Mouse (Mus musculus): ENCODE measurements around the gene Zfp423.

Gene Zfp423

DNA sequence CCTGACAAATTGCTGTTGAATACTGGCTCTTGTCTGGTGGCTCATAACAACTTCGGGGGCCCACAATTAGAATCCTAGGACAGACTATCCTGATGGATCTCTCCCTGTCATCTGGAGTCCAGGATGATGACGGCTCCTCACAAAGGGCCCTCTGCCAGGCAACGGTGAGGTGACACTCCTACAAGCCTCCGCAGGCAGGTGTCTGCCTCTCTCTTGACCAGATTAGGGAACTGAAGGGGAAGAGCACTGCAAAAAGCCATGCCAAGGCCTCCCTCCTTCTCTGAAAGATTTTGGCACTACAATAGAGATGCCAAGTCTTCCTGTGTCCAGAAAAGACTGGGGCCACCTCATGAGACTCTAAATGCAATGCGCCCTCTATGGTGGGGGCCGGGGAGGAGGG, 7.1 kb downstream of the Zfp423 start:
- no peak for DNase-seq (ENCODE audit: low spot score in 2 of 2)

DNA sequence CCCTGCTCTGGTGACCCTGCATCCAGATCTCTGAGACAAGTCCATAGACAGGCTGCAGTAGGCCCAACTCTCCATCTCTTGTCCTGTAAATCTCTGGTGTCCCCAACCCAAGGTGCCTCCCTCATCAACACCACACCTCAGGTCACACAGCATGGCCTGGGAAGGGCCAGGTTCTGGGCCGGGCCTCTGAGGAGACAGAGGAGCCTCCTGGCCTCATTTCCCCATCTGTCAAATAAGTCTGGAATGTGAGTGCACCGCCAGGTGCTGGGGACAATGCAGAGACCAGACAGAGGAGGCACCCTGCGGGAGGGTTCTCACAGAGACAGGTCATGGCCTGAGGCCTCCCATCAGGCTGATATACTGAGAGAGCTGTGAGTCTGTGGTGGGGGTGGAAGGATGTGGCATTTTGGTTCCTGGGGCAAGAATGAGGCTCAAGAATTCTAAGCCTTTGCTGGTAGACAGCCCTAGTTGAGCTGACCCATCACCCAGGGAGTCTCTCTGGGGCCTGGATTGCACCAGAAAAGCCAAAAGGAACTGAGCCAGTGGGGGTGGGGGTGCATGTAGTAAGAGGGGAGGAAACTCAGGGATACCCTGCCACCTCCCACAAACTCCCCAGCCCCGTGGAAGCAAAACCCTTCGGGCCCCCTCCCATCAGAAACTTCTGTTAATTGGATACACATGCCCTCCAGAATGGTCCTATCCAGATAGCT, 15.0 kb downstream of the Zfp423 start:
- no peak for DNase-seq (ENCODE audit: low spot score in 2 of 2)

DNA sequence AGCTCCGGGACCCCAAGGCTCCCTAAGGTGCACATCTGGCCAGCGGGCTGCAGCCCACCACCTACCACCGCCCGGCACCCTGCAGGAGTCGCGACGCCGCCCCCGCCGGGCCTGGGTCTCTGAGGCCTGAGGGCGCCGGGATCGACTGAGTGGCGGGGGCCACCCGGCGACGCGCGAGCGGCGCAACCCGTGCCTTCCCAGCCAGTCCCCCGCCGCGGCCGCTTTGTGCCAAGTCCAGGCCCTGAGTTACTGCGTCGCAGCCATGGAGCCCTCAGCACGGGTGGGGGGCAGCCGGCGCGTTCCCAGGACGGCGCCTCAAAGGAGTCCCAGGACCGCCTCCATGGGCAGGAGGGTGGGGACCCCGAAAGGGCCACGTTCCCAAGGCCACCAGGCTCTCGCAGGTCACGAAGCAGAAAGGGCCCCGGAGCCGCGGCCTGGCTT, 15.7 kb downstream of the Zfp423 start:
- DNase-seq (ENCODE audit: low spot score in 2 of 2) = no peak

DNA sequence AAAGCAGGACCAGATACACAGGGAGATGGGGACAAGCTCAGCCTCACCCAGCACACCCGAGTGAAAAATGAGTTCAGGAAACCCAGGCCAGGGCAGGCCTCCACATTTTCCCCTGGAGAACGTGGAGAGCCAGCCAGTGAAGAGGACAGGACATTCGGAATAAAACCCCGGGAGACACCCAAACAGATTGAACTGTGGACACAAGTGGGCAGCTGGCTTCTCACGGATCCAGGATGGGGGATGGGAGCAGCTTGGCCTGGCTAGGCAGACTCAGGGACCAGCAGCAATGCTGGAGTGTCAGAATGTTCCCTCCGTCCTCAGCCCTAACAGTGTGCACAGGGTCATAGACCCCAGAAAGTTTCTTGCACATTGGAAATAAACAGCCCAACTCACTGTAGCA, 18.7 kb downstream of the Zfp423 start:
- no peak for DNase-seq (ENCODE audit: low spot score in 2 of 2)

DNA sequence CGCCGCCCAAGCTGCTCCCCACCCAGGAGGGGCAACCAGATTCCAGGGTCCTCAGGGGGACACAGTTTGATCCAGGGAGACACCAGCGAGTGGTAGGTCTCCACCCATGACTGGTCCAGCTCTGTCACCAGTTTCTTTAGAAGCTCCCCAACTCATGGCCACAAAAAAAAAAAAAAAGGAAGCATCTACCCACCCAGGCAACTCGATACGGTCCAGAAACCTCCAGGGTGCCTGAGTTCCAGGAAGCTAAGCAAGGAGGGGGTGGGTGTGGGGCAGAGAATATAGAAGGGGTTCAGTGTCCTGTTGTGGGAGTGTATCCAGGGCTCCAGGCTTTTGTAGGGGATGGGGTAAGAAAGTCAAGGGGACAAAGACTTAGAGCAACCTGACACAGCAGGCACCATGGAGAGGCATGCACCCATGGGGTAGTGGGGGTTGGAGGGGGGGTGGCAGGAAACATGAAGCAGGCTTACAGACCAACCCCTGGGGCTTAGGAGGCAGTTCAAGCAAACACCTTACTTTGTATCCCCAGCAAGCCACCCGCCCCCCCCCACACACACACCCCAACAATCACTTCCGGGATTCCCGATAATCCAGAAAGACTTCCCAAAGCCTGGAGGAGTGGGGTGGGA, 20.0 kb downstream of the Zfp423 start:
- DNase-seq (ENCODE audit: low spot score in 2 of 2) = no peak

DNA sequence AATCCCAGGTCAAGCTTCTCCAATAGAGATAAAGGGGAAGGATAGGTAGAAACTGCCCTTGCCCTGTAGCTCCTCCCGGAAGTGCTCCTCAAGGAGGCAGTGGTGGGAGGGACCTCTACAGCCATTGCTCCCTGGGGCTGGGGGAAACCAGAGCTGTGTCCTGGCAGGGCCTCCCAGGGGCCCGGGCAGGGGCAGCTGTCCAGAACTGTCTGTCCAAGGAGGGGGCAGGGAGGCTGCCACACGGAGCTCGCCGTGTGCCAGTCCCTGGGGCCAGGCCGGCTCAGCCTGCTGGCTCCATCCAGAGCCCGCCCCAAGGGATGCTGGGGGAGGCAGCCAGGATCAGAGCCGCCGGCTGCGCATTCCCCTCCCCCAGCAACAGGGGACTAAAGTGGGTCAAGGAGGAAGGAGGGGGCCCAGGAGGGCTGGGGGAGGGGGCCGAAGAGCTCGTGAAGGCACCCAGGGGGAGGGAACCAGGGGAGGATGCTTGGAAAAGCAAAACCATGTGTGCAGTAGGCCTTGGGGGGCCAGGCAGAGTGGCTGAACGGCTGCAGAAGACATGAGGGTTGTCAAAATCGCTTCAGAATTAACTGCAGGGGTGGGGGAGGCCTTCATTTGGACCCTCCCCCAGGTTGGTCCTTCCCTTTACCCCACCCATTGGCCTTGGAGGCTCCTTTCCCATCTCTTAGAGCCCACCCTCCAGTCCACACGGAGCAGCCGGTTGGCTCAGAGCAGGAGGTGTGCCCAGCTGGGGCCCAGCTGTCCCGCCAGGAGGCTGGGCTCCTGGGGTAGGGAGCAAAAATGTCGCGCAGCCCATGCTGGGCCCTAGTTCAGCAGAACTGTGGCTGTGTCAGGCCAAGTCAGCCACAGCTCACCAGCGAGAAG, 20.8 kb downstream of the Zfp423 start:
- no peak for DNase-seq (ENCODE audit: low spot score in 2 of 2)

DNA sequence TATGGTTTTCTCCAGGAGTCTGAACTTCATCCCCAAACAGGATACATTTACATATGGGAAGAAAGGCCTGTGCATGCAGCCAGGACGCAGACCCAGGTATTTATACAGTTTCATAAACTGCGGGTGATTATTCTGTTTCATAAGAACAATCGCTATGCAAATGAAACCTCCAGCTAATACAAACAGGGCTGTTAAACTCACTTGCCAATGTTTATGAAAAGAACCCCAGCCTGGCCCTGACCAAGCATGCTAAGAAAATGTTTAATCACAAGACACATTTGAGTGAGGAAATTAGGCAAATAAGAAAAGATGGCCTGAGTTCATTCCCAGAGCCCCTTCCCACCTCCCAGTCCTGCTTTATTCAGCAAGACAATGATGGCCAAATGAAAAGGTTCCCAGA, 22.2 kb downstream of the Zfp423 start:
- DNase-seq (ENCODE audit: low spot score in 2 of 2) = no peak

DNA sequence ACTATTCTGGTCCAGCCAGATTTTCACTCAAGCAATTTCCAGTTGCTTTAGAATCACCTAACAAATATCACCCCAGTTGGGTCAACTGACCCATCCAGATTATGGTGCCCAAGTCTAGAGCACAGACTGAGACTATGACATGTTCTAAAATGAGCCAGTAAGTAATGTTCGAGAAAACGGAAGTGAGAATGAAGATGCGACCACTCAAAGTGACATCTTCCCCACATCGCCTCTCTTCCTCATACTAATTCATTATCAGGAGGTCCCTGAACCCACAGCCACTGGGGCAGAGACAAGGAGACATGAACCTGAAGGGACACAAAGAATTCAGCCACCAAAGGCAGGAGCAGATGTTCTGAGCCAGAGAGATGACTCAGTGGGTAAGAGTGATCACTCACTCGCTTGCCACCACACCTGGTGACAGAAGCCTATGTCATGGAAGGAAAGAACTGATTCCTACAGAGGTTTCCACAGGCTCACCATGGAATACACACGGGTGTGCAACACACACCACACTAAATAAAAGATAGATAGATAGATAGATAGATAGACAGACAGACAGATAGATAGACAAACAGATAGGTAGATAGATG, 24.2 kb downstream of the Zfp423 start:
- DNase-seq (ENCODE audit: low spot score in 2 of 2) = no peak

DNA sequence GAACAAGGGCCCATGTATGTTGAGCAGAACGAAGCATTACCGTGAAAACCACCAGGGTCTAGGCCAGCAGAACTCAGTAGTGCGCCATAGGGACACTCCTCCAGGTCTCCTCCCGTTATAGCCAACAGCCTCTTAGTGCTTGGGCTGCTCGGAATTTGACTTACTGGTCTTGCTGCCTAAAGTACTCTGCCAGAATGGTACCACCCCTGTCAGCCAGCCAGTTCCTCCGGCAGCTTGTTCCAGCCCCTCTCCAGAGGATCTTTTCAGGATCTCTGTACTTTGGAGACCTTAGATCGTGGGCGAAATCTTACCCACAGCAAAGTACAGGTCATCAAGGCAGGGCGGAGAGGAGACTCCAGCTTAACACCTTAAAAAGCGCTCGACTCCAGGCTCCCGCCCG, 25.2 kb downstream of the Zfp423 start:
- no peak for DNase-seq (ENCODE audit: low spot score in 2 of 2)

DNA sequence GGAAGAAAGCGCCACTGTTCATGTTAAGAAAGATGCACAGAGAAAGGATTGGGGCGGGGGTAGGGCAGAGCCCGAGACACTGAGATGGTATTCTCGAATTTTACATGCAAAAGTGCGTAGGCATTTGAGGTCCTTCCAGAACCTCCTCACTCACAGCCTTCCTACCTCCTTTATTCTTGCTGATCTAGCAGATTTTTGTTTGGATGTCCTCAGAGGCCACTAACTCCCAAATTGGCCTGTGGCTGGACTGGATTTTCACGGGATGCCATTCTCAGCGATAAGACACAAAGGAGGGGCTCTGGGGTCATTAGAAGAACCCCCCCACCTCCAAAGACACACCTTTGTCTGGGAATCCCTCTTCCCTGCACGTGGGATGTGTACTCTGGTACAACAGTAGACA, 25.6 kb downstream of the Zfp423 start:
- DNase-seq (ENCODE audit: low spot score in 2 of 2) = no peak

DNA sequence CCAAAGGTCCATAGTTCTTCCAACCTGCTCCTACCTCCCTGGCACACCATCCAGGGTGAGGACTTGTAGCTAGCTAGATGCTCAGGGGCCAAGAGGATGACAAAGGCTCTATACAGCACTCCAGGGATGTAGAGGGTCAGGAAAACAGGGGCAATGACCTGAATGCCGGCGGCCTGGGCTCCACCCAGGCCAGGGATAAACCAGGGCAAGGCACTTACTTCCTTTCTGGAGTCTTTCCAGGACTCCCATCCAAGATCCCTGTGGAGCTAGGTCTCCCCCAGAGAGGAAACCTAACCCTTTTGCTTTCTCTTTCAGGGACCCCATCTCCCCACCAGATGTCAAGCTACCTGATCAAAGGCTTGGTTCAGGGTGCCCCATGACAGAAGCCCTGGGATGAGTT, 30.5 kb downstream of the Zfp423 start:
- no peak for DNase-seq (ENCODE audit: low spot score in 2 of 2)

DNA sequence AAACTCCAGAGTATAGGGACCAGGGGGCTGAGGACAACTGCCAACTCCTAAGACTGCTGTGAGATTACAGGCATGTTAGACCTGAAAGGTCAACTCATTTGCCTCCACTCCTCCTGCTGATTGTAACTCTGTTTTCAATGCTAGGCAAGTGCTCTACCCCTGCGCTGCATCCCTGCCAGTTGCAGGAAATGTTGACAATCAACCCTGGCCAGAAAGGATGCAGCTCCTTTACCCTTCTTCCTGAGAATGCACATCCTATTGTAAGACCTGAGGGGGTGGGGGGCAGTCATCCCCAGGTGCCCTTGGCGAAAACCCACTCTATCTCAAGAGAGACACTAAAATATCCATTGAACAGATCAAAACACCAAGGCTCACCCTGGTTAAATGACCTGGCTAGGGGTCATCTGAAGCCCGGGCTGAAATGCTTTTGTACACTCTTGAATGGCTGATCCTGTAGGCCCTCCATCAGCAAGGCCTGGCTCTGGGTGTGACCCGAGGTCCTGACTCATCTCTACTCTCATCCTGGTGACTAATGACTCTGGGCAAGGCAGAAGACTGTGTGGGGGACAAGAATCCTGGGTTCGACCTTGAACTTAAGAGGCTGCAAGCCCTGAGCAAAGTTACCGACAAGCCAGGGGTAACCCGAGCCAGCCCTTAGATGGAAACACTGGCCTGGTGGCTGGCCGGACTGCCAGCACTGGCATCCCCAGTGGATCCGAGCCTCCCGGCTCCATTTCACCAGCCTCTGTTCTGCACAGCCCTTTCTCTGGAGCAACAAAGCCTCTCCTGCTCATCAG, 32.2 kb downstream of the Zfp423 start:
- DNase-seq (ENCODE audit: low spot score in 2 of 2) = no peak

DNA sequence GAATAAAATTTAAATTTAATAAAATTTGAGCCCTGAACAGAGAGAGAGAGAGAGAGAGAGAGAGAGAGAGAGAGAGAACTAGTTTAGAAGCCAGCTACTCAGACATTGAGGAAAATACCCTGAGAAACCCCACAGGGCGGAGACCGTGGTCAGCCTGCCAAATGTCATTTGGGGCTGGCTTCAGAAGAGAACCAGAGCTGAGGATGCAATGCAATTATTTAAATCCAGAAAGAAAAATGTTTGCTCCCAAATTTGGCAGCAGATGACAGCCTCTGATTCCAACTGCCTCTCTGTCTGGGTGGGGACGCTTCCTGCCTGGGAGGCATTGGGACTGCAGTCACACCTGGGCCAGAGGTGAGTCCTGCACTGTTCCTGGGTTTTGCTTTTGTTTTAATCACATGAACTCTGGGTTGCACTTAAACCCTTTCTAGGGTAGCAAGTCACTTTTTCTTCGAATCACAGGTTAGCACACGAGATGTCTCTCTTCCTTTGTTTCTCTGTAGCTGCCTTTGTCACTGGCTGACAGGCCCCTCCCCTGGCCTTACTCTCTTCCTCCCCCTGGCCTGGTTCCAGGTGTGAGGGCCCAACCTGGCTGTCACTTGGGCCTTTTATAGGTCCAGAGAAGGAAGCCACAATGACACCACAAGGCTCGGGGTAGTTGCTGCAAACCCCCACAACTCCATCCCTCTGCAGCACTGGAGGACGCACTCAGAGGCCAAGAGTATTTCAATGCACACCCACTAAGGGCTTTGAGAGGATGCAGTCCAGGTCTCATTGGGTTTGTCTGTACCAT, 33.1 kb downstream of the Zfp423 start:
- no peak for DNase-seq (ENCODE audit: low spot score in 2 of 2)

DNA sequence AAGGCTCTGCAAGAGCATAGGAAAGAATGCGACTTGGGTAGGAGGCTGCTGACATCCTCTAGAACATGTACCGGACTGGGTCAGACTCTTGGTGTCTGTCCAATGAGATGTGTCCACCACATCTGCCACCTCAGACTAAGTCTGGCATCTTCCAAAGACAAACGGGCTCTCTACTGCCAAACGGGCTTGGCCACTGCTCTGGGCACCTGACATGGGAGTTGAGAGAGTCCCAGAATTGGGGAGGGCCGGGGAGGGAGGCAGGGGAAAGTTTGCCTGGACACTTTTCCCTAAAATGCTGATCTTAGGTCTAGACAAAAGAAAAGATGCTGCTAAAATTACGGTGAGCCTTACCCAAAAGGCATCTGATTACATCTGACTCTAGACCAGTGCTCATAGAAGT, 36.5 kb downstream of the Zfp423 start:
- DNase-seq (ENCODE audit: low spot score in 2 of 2) = no peak

DNA sequence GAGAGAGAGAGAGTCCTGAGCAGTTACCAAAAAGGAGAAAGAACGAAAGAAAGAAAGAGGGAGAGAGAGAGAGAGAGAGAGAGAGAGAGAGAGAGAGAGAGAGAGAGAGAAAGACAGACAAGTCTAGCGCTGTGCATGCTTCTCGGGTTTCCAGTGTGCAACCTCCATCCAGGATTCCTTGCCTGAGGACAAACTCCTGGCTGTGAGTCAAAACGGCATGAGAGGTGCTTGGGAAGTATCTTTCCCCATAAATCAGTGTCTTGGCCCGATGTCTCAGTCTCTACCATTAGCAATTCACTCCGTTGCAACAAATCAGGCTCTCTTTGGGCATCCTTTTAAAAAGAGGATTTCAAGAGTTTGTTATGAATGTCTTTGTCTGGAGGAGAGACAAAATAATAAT, 36.9 kb downstream of the Zfp423 start:
- no peak for DNase-seq (ENCODE audit: low spot score in 2 of 2)

DNA sequence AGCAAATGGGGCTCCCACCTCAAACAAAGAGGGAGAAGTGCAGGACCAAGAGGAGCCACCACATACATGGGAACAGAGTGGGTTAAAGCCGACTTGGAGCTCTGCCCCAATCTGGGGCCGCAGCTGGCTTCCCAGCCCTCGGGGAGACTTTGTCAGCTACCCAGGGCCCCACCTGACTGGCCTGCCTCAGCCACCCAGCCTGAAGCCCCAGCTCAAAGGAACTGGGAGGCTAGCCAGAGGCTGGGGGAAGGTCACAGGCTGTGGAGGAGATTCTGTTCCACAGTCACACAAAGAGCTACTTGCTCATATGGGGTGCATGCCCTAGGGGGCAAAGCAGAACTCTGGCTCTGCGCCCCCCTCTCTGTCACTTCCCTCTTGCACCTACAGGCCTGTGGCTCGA, 41.4 kb downstream of the Zfp423 start:
- no peak for DNase-seq (ENCODE audit: low spot score in 2 of 2)

DNA sequence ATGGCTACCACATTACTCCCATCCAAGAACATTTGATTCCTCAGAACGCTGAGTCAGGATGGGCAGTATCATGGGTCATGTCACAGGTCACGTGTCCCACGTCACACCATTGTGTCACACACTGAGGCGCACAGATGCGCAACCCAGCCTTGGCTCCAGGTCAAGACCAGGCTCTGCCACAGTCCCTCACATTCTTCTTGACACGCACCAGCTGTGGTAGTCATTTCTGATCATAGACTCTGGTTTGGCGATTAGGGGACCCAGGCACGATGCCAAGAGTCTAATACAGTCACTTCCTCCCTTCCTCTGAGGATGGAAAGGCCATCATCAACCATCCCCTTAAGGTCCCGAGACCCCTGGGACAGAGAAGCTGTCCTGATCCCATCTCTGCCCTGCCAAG, 43.6 kb downstream of the Zfp423 start:
- DNase-seq (ENCODE audit: low spot score in 2 of 2) = no peak

DNA sequence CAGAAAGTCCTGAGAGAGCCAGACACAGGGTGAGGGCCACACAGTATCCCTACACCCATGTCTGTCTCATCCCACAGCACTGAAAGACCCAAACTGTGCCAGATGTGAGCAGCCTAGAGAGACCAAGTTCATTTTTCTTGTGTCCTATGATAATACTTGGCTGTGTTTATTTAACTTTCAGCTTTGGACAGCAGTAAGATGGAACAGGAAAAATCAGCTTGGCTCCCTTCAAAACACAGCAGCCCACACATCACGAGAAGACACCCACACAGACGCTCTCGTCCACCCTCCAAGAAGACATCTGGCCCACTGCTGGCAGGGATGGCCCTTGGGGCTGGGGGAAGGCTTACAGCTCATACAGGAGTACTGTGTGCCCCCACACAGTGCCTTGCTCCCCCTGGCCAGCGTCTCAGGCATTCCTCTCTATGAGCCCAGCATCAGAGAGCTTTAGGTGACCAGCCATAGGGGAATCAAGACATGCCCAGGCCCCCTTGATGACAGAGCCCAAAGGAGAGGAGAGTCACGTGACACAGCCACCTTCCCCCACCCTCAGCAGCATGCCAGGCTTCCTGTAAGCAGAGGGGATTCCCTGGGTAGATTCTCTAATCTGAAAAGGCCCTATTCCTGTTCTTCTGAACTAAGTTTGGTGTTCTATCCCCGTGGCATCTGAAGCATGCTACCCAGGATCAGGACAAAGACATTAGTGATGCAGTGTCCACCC, 45.0 kb downstream of the Zfp423 start:
- DNase-seq (ENCODE audit: low spot score in 2 of 2) = no peak

DNA sequence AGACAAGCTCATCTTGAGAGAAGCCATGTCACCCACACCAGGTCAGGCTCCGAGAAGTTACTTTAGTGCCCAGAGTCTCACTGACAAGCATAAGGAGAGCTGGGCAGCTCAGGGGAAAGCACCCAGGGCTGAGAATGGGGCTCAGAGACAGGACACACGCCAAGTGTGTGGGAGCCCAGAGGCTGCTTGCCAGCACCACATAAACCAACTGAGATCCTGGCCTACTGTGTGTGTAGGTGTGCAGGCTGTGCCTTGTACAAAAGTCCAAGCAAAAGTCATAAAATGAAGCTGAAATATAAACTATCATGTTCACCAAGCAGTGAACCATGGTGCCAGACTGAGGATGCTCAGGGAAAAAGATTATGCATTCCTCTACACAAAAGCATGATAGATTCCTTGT, 50.5 kb downstream of the Zfp423 start:
- DNase-seq (ENCODE audit: low spot score in 2 of 2) = no peak

DNA sequence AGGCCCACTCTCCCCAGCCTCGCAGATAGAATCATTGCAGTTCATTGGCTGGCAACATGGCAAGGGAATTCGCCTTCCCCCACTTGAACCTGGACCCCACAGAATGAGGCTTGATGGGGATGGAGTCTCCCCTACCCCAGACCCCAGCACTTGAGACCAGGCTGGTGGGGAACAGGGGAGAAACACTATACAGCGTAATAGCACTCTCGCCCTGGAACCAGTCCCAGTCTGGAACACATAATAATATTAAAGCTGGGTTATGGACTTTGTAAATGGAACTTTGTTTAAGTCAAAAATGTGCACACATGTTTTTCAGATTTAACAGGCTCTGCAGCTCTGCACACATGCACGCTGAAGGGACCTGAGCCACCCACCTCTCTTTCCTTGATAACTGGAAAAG, 54.0 kb downstream of the Zfp423 start:
- DNase-seq (ENCODE audit: low spot score in 2 of 2) = no peak

Measured in thymus, postnatal 10 days (tissue).